Mouse (Mus musculus) ES-Bruce4 (cell line): ENCODE results near the gene Guca2a. TPM values are rescaled to one million over a fixed set of nuclear protein-coding genes. Genes with fewer than 3 reads are reported as not detected.

Experiments
- H3K27ac ChIP-seq: 2 replicates; pipeline ENCODE4 v1.5.1; 2012; ENCODE audit warnings: low read length, inconsistent platforms; ENCODE audit not compliant: insufficient read depth
- H3K27me3 ChIP-seq: 2 replicates; pipeline ENCODE4 v1.6.1; 2012; ENCODE audit warnings: mild to moderate bottlenecking, low read length, inconsistent platforms; ENCODE audit not compliant: control insufficient read depth, poor library complexity, insufficient read depth, severe bottlenecking
- H3K36me3 ChIP-seq: 2 replicates; pipeline ENCODE4 v1.6.1; 2012; ENCODE audit warnings: inconsistent platforms, mild to moderate bottlenecking, low read length, moderate library complexity; ENCODE audit not compliant: control insufficient read depth, poor library complexity, insufficient read depth, severe bottlenecking
- H3K4me1 ChIP-seq: one replicate; pipeline ENCODE4 v1.8.1; 2011; ENCODE audit warnings: low read length; ENCODE audit not compliant: control insufficient read depth, insufficient read depth
- H3K4me3 ChIP-seq: 2 replicates; pipeline ENCODE4 v1.5.1; 2011; ENCODE audit warnings: low read depth, mild to moderate bottlenecking, low read length
- H3K9ac ChIP-seq: 2 replicates; pipeline ENCODE4 v1.6.1; 2012; ENCODE audit warnings: low read depth, mild to moderate bottlenecking, inconsistent platforms; ENCODE audit not compliant: poor library complexity, severe bottlenecking
- H3K9me3 ChIP-seq: replicated peaks from 2 replicates; pipeline ENCODE4 v1.6.1; 2012; ENCODE audit warnings: mild to moderate bottlenecking, low read length, inconsistent platforms; ENCODE audit not compliant: control insufficient read depth, poor library complexity, insufficient read depth, severe bottlenecking
- CTCF ChIP-seq: IDR thresholded peaks from one replicate; pipeline ENCODE4 v1.8.1; 2011; ENCODE audit warnings: low read depth, low read length
- EP300 ChIP-seq: IDR thresholded peaks from 2 replicates; pipeline ENCODE4 v1.6.1; 2011; ENCODE audit warnings: low read depth, low read length; ENCODE audit not compliant: insufficient read depth
- POLR2A ChIP-seq: IDR thresholded peaks from one replicate; pipeline ENCODE4 v1.8.1; 2011; ENCODE audit warnings: low read length; ENCODE audit not compliant: insufficient read depth
- polyA plus RNA-seq: library from polyadenylated mRNA; stranded (reverse); fragments of >200 nt; gene quantifications from 2 replicates; pipeline ENCODE4 v1.2.4, GENCODE M21; 2011; ENCODE audit warnings: low read depth; ENCODE audit not compliant: missing spikeins, insufficient read depth, insufficient read length

The Guca2a gene
- polyA plus RNA-seq, 1 experiment, result not detected

- Histone ChIP-seq H3K4me3 (no peak overlapping the region), H3K9ac (no peak overlapping the region), H3K36me3 (peaks cover 2% of the 10 kb centered on the region; the same call in 1 of the 2 replicates), H3K9me3 (no peaks in the 10 kb centered on the region), H3K27me3 (no peaks in the 10 kb centered on the region), H3K4me1 (no peaks in the 10 kb centered on the region), H3K27ac (no peak overlapping the region)
- no peak for TF ChIP-seq CTCF
- TF ChIP-seq POLR2A, result no peak
- TF ChIP-seq EP300, result no peak
Measured at GRCm38 (mm10) chr4:119599605-119600004, 37.9 kb upstream of the Guca2a start.

DNA sequence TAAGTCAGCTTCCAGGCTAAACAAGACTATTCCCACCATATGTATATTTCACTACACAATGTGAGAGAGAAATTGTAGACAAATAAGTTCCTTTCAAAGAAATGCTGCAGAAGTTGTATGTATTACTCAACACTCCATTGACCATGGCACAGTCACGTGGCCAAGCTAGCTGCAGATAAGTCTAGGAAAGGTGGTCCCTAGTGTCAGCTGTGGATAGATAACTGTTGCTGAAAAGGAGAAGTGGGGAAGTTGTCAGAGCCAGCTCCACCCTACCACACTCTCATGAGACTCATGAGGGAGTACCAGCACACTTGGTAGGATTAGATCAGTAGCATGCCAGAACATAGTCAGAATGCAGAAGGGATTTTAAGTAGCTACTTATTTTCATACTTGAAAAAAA lies 28.0 kb upstream of the Guca2a start:
- H3K27ac ChIP-seq, result no peak overlapping the region
- H3K4me3 ChIP-seq, result no peak overlapping the region
- H3K9ac ChIP-seq, result no peak overlapping the region
- no peaks in the 10 kb centered on the region for H3K36me3 ChIP-seq
- H3K27me3 ChIP-seq, result no peaks in the 10 kb centered on the region
- TF ChIP-seq EP300 (no peak), POLR2A (no peak), CTCF (no peak)
- H3K4me1 ChIP-seq, result no peaks in the 10 kb centered on the region
- H3K9me3 ChIP-seq, result no peaks in the 10 kb centered on the region

DNA sequence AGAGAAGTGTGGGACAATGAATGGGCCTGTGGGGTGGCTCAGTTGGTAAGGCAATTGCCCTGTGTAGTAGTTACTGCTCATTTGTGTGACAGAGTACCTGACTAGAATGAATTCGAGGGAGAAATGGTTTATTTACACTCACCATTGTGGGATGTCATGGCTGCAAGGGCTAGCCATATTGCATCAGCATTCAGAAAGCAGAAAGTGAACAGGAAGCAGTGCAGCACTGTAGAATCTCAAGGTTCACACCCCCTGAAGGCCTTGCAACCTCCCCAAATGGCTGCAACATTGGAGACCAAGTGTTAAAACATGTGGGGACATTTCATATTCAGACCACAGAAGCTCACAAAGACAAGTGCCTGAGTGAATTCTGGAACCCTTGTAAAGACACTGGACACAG lies 23.4 kb upstream of the Guca2a start:
- no peaks in the 10 kb centered on the region for H3K9me3 ChIP-seq
- H3K4me3 ChIP-seq, result no peak overlapping the region
- TF ChIP-seq CTCF, result no peak
- TF ChIP-seq EP300, result no peak
- no peak for TF ChIP-seq POLR2A
- peaks cover 2% of the 10 kb centered on the region; the same call in 1 of the 2 replicates for H3K36me3 ChIP-seq
- no peak overlapping the region for H3K9ac ChIP-seq
- no peak overlapping the region for H3K27ac ChIP-seq
- no peaks in the 10 kb centered on the region for H3K4me1 ChIP-seq
- no peaks in the 10 kb centered on the region for H3K27me3 ChIP-seq

DNA sequence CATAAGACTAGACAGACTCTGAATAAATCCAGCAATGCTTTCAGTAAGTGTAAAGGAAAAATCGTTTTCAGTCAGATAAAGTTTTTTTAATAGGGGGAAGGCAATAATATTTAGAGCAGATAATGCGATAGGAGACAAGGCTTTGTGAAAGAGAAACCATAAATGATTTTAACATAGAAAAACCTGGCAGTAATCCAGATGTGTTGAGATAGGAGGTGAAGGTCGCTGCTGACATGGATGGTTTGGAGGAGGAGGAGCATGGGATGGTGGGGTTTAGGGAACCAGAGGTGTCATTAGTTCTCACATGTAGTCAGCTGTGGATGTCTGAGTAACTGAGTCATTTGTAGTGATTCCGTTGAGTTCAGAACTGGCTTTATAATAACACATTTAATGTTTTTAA lies 22.8 kb upstream of the Guca2a start:
- H3K27me3 ChIP-seq, result no peaks in the 10 kb centered on the region
- H3K36me3 ChIP-seq, result peaks cover 5% of the 10 kb centered on the region; the same call in 1 of the 2 replicates
- H3K9me3 ChIP-seq, result no peaks in the 10 kb centered on the region
- H3K27ac ChIP-seq, result no peak overlapping the region
- H3K4me3 ChIP-seq, result no peak overlapping the region
- TF ChIP-seq EP300 (no peak), CTCF (no peak), POLR2A (no peak)
- H3K9ac ChIP-seq, result no peak overlapping the region
- no peaks in the 10 kb centered on the region for H3K4me1 ChIP-seq

GRCm38 (mm10) chr4:119626081-119626645 lies 11.3 kb upstream of the Guca2a start:
- Histone ChIP-seq H3K27me3 (no peaks in the 10 kb centered on the region), H3K9ac (no peak overlapping the region), H3K36me3 (peaks cover 8% of the 10 kb centered on the region; the same call in 1 of the 2 replicates), H3K4me1 (peaks cover 2% of the 10 kb centered on the region), H3K27ac (no peak overlapping the region), H3K9me3 (no peaks in the 10 kb centered on the region), H3K4me3 (no peak overlapping the region)
- TF ChIP-seq EP300, result no peak
- TF ChIP-seq POLR2A, result no peak
- no peak for TF ChIP-seq CTCF

- H3K27ac ChIP-seq, result no peak overlapping the region
- TF ChIP-seq EP300 (no peak), POLR2A (no peak), CTCF (no peak)
- H3K9ac ChIP-seq, result no peak overlapping the region
- 0 out of 2 replicates have a peak, but pooled peaks cover 8% of the 10 kb centered on the region for H3K36me3 ChIP-seq
- H3K4me1 ChIP-seq, result peaks cover 5% of the 10 kb centered on the region
- no peaks in the 10 kb centered on the region for H3K27me3 ChIP-seq
- H3K4me3 ChIP-seq, result no peak overlapping the region
- H3K9me3 ChIP-seq, result no peaks in the 10 kb centered on the region
Measured at GRCm38 (mm10) chr4:119626876-119627275, 10.6 kb upstream of the Guca2a start.
